Mouse (Mus musculus) sigmoid colon, adult 10 weeks (tissue): ENCODE measurements around the gene 9230110F15Rik. TPM values are rescaled to one million over a fixed set of nuclear protein-coding genes. Genes with fewer than 3 reads are reported as not detected.

ENCODE experiments used
- polyA plus RNA-seq: library from polyadenylated mRNA; stranded (reverse); fragments of 350-450 nt; fragmentation: Illumina TruSeq; extraction: RNeasy Lipid Tissue Mini Kit (QIAGEN cat#74804); gene quantifications from one replicate; pipeline ENCODE4 v1.2.3, GENCODE M21; 2014; ENCODE audit warnings: low read depth, low replicate concordance

The 9230110F15Rik gene
- not detected for polyA plus RNA-seq

GRCm38 (mm10) chr9:35844050-35844449 lies at the start of gene 9230110F15Rik:
9230110F15Rik (minus strand) TSS chr9:35844150.

GRCm38 (mm10) chr9:35790001-35790400 lies 53.9 kb downstream of the 9230110F15Rik start, which contains the start of the genes Gm27235 and D730048I06Rik:
Gm27235 (minus strand) TSS chr9:35790101.
D730048I06Rik (minus strand) TSS chr9:35790112.

Other genes with a start within 250 kb of the 9230110F15Rik start
- gene Pate4, start 232.2 kb downstream of the 9230110F15Rik start, polyA plus RNA-seq = not detected
- not detected for gene Pate3, start 195.9 kb downstream of the 9230110F15Rik start, polyA plus RNA-seq
- gene Pate1, start 156.8 kb downstream of the 9230110F15Rik start, polyA plus RNA-seq = not detected
- gene Gm17677, start 103.1 kb downstream of the 9230110F15Rik start, polyA plus RNA-seq = not detected
- not detected for gene Gm17727, start 66.0 kb downstream of the 9230110F15Rik start, polyA plus RNA-seq
- gene Gm27235, start 54.0 kb downstream of the 9230110F15Rik start, polyA plus RNA-seq = not detected
- gene D730048I06Rik, start 54.0 kb downstream of the 9230110F15Rik start, polyA plus RNA-seq = 0.57 TPM
- 0.57 TPM for gene 9230113P08Rik, start 64.3 kb upstream of the 9230110F15Rik start, polyA plus RNA-seq